Mouse (Mus musculus) testis, postnatal 10 days (tissue): Measurements from ENCODE around the gene Rad9a.
A peak's percentile ranks its signal among the peaks of the same experiment; 100 is the strongest.

ENCODE experiments used
- DNase-seq: peaks from one replicate; pipeline ENCODE4 v3.0.0; 2021; ENCODE audit warnings: low spot score

Rad9a gene

DNA sequence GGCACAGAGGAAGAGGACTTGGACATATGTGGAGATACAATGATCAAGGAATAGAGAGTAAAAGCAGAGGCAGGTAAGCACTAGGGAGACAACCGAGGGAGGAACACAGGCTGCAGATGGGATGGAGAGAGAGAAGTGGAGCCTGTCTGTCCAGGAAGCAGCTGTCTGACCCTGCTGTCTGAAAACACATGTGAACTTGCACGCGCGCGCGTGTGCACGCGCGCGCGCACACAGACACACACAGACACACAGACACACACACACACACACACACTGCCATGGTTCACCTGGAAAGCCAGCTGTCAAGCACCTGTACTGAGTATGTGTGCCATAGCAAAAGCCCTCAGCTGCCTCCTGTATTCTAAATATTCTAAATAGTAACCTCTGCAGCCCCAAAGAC lies 16.8 kb upstream of the Rad9a start:
- no peak for DNase-seq

DNA sequence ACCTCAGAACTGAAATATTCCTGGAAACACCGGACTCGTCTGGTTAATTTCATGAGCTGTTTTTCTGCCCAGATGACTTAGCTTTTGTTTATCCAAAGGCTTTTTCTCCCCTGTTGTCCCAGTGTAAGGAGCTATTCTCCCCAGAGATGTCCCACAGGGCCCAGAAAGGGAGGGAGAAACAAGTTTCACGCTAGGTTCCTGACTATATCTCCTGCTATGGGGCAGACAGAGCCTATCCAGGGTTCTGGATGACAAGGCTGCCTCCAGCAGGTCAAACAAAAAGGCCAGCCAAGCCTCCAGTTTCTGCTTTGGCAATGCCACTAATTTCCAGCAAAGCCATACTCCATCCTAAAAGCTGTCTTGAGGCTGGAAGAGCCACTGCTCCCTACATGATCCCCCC lies 16.4 kb upstream of the Rad9a start:
- no peak for DNase-seq

DNA sequence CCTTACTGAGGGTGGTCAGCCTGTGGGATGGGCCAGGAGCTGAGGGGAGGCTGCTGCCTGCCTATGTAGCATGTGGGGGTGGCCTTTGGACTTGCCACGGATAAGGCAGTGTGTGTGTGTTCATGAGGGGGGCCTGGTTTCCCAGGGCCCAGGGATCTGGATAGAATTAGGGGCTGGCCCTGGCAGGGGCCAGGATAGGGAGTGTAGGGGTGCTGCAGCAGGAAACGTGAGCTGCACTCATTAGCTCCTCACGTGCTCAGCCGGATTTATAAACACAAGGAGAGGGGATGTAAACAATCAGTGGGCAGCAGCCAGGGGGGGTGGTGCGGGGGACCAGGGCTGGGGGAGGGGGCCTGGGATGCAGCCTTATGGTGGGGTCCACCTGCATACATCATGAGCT lies 15.7 kb upstream of the Rad9a start:
- no peak for DNase-seq

DNA sequence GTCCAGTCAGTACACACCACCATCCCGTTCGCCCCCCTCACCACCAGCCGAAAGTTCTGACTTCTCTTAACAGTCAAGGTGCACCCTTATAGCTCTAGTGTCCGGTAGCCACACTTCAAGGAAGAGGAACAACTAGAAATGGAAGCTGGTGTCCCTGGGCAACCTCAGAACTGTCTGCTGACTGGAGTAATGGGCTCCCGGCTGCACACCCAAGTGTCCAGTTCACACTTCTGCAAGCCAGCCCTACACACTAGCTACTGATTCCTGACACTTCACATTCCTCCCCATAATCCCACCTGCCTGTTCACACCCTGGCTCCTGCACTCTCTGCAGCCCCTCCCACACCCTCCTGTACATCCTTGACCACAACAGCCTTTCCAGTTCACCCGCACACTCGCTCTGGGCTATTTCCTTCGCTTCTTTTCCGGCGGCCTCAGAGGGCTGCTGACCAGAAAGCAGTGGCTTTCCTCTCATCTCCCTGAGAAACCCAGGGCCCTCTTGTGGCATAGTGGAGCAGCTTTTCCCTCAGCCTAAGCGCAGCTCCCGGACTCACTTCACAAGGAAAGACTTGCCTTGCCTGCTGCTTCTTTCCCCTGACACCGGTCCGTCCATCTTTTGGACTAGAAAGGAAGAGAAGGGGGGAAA lies 14.7 kb upstream of the Rad9a start:
- peak; percentile 68 for DNase-seq

DNA sequence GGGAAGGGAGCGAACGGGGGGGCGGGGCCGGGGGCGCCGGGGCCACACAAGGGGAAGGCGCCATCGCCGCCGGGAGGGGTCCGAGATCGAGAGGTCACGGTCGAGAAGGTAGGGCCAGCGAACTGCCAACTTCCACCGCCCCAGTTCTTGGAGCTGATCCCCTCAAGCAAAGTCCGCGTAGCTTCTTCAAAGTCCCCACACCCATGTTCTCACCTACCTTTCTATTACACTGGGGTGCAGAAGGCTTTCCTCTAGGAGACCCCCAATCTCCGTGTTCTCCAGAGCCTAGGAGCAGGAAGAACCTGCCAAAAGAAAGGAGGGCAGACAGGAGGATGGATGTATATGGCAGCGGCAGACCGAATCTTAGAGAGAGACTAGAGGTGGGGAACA lies 14.0 kb upstream of the Rad9a start:
- DNase-seq = no peak

DNA sequence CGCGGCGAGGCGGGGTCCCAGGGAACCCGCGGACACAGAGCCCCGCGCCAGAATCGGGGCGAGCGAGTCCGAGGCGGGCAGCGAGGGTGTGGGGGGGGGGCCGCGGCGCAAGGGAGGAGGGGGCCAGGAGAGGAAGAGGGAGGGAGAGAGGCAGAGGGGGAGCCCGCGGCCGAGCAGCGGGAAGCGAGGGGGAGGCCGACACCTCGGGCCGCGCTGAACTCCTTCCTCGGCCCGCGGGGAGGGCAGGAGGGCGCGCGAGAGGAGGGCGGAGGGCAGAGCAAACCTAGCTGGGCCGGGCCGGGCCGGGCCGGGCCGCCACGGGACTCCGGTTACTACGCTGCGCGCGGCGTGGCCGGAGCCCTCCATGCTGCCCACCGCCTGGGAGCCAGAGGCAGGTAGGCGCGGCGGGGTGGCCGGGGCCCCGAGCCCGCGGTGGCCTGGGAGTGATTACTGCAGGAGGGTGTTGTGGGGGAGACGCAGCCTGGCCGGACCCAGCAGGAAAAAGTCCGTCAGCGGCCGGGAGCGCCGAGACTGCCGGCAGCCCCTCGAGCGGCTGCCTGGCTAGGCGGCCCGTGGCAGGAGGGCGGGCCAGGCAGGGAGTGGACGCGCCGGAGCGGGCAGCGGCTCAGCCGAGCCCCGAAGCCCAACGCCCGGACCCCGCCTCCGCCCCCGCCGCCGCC lies 13.4 kb upstream of the Rad9a start:
- peak; percentile 68 for DNase-seq

DNA sequence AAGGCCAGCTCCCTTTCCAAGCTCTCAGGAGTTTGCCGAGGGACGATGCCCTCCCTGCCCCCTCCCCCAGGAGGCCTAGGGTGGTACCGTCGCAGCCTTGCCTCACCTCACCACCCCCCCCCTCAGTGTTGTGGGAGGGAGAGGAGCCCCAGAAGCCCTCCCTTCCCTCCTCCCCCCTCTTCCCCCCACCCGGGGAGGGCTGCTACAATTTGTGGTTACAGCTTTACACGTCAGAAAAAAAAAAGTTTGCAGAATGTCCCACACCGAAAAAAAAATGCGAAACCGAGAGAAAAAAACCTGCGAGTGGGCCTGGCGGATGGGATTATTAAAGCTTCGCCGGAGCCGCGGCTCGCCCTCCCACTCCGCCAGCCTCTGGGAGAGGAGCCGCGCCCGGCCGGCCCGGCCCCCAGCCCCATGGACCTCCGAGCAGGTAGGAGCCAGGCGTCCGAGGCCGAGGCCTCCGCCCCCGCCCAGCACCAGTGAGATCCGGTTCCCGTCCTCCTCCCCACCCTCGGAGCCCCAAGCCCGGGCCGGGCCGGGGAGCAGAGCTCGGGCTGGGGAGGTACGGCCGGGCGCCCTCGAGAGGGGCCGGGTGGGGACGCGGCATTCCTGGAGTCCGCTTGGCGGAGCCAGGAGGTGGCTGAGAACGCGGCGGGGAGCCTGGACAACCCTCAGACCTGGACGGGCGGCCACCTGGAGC lies 12.8 kb upstream of the Rad9a start, which contains the start of the genes Clcf1 and AC109138.7:
Clcf1 (plus strand) TSS at position 168 of the 700 bp plus-strand sequence.
AC109138.7 (plus strand) TSS at position 287 of the 700 bp plus-strand sequence.
- DNase-seq = peak; percentile 66

DNA sequence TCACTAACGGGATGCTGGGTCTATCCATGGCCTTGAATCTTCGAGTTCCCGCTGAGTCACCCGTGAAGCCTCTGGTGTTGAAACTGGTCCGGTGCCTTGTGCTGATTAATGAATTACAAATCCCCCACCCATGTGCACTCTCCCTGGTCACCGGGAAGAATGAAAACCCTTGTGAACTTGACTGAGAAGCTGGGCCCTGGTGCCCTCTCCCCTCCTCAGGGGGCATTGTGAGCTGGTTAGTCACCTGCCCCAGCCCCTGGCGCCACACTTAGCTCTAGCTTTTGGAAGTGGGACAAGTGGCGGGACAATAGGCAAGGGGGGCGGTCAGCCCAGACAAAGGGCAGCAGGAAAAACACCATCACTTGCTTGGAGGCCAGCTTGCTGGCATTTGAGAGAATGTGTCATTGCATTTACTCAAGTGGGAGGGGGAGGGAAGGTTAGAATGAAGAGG lies 12.1 kb upstream of the Rad9a start:
- peak; percentile 46 for DNase-seq

DNA sequence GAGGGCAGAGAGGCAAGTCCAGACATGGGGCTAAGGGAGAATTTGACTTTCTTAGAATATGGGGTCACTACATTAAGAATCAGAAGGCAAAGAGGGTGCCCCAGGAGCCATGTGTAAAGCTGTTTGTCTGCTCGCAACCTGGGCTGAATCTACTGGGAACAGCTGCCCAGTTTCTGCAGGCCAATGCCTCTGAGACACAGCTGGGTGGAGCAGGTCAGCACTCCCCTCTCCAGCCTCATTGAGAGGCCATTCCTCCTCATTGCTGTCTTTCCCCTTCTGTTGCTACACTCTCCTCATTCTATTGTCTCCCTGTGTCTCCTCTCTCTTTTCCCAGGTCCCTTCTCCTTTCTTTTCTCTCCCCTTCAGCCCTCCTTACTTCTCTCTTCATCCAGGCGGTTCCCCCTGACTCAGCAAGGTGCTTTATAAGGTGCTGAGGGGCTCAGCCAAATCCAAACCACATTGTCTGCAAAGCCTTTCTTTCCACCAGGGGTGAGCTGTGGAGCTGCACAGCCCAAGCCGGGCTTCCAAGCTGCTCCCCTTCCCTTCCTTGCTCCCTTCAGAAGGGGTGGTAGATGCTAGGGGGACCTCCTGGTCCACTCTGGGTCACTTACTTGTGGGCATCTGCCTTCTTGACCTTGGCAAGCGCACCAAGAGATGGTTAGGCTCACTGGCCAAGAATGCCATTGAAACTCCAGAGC lies 10.6 kb upstream of the Rad9a start:
- no peak for DNase-seq

DNA sequence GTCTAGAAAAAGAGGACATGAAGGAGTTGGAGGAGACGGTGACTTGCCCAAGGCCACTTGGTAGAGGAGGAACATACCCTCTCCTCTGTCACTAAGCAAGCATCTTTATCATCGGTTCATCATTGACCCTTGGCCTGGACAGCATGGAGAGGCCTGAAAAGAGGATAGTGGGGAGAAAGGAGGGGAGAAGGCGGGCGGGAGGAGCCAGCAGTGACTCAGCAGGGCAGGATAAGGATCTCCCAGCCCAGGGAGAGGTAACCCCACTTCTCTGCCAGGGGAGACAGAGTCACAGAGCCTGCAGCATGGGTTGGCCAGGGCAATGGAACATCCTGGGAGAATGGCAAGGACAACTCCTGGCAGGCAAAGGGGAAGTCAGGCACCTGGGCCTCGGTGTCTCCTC lies 7.1 kb upstream of the Rad9a start:
- DNase-seq = no peak

DNA sequence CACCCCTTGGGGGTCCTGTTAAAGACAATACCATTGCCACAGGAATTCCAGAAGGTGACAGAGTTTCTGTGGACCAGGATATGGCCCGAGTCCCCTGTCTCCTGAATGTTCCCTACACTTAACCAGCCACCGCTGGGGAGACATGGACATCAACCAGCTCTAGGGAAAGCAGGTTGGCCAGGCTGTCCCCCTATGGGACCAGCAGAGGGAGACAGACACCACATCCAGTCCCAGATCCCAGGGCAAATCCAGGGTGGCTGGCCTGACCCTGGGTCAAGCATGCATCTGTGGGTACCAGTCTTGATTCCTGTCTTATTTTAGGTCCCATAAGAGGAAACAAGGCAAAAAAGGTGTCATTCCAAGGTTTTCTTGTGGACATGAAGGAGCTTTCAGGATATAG lies 5.5 kb upstream of the Rad9a start:
- DNase-seq = peak; percentile 79

DNA sequence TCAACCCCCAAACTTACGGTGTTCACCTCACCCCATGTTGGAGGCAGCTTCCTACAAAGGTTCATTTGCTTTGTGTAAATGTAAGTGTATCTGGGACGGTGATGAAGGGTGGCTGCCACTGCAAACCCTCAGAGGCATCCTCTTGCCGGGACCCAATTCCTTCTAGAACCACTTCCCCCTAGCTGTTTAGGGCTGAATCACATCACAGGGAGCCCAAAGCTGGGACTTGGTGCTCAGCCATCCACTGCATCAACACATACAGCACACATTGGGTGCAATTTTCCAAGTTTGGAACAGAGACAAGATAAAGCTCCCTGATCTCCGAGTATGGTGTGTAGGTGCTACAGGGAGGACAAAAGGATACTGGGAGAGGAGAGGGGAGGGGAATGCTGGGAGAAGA lies 3.4 kb upstream of the Rad9a start:
- no peak for DNase-seq

DNA sequence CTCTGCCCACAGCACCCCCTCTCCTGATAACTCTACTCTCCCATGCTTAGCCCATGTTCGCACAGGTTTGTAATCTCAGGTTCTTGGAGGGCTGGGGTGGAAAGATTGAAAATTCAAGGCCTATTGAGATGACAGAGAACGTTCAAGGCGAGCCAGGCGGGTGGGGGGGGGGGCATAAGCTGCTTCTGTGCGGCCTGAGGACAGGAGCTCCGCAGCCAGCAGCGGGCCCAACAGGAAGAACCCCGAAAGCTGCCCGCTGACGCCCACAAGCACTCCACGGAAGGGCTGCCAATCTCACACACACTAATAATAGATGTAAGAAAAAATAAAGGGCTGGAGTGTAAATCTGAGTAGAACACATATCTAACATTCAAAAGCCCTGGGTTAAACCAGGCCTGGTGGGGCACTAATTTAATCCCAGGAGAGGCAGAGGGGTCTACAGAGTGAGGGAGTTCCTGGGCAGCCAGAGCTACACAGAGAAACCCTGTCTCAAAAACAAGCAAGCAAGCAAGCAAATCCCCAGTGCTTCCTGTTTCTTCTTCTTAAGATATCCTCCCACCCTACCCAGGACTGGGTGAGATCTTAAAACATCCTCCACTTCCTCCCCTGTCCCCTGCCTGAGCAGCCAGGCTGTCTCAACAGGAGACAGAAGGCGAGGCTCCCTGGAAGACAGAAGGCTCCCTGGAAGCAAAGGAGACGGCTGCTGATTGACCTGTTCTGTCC lies 2.3 kb upstream of the Rad9a start:
- no peak for DNase-seq

DNA sequence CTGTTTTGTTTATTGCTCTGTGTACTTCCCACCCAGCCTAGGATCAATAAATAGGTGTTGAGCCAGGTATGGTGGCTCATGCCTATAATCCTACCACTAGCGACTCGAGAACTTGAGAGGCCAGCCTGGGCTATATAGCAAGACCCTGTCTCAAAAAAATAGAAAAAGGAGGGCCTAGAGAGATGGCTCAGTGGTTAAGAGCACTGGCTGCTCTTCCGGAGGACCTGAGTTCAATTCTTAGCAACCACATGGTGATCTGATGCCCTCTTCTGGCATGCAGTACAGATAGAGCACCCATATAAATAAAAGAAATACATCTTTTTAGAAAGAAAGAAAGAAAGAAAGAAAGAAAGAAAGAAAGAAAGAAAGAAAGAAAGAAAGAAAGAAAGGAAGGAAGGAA lies 1.7 kb upstream of the Rad9a start:
- DNase-seq = no peak

DNA sequence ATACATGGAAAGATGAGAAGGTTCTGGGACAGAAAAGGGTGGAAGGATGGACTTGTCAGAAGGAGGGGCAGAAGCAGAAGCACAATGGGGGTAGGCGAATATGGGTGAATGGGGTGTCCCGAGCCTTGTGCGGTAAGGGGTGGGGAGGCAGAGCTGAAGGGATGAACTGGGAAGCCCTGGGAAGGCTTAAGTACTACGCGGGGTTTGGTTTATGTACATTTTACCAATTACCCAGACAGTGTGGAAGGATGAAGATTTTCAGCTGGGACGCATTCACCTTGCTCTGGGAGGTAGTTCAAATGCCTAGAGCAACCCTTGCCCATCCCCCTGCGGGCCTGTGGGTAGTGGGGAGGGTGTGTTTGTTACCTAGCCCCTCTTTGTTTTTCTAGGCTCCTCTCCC lies 687 bp upstream of the Rad9a start:
- DNase-seq = no peak

DNA sequence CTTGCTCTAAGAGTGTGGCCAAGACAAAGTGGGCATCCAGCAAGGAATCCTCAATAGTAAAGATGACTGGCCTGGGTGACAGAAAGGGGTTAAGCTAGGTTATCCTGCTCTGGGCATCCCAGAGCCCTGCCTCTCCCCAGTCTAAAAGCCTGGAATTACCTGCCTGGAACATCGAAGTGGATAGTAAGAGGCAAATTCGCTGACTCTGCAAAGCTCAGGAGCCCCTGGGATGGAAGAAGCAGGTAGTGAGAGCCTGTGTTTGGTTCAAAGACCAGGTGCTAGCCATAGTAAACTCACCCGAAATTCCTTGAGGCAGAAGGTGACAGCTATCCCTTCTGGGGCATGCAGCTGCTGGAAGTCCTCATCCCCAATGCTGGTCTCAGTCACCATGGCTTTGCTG lies 4.3 kb downstream of the Rad9a start:
- DNase-seq = no peak

DNA sequence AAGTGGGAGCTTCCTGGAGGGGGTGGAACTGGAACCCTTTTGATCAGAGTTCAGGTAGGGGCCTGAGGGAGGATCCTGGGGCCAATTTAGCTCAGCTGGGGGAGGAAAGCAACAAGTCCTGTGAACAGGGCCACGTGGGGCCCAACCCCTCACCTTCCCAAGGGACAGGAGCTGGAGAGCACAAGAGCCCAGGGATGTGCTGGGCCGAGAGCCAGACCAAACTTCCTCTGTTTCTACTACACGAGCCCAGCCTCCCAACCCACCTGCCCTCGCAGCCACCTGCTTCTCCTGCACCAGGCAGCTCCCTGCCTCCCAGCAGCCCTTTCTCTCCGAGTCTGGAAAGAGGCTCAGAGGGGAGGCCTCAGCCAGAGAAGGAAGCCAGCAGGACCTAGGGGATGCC lies 4.9 kb downstream of the Rad9a start:
- no peak for DNase-seq

DNA sequence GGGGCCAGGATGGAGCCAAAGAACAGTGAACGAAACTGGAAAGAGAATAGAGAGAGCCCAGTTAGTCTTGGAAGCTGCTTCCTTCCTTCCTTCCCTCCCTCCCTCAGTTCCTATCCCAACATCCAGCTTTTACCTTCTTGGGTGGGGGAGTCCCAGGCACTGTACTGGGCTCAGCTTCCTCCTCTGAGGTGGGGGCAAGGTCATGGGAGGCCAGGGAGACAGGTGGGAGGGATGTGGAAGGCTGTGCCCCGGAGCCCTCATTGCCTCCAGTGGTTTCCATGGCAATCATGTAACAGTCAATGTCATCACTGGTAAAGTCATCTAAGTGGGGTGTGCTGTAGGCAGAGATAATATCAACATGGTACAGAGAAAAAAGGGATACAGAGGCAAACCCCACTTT lies 5.4 kb downstream of the Rad9a start:
- DNase-seq = no peak

DNA sequence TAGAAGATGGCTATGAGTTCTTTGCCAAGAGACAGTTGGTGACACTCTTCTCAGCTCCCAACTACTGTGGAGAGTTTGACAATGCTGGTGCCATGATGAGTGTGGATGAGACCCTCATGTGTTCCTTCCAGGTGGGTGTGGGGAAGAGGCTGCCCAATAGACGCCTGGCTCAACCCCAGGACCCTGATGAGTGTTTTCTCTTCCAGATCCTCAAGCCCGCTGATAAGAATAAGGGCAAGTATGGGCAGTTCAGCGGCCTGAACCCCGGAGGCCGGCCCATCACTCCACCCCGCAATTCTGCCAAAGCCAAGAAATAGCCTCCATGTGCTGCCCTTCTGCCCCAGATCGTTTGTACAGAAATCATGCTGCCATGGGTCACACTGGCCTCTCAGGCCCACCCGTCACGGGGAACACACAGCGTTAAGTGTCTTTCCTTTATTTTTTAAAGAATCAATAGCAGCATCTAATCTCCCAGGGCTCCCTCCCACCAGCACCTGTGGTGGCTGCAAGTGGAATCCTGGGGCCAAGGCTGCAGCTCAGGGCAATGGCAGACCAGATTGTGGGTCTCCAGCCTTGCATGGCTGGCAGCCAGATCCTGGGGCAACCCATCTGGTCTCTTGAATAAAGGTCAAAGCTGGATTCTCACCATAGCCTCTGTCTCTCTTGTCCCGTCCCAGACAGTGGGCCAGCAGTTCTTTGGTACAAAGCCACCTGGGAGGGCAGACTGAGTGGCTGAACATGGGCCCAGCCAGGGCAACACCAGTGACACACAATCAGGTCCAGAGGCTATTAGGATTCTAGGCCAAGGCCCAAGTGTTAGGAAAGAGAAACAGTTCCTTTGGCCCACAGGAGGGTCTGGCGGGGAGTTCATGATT lies 6.4 kb downstream of the Rad9a start:
- no peak for DNase-seq

DNA sequence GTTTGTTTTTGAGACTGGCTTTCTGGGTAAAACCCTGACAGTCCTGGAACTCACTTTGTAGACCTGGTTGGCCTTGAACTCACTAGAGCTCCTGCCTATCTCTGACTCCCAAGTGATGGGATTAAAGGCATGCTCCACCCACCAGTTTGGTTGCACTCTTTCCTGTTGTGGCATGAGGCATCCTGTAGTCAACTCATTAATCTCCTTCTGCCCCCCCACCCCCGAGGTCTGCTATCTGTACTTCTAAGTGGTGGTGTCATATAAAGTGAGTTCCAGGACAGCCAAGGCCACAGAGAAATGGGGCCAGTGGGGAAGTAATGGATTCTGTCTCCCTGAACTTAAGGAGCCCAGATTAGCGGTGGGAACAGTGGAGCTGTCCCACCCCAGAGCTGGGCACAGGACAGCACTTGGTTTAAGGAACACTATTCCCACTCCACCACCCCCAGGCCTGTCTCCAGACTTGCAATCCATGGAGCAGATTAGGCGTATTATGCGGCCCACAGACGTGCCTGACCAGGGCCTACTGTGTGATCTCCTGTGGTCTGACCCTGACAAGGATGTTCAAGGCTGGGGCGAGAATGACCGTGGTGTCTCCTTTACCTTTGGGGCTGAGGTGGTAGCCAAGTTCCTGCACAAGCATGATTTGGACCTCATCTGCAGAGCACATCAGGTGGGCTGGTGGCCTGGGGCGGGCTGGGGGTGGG lies 7.3 kb downstream of the Rad9a start:
- DNase-seq = no peak
